Mouse (Mus musculus) MEL (cell line): ENCODE results near the gene Tlcd2. TPM values are rescaled to one million over a fixed set of nuclear protein-coding genes. Genes with fewer than 3 reads are reported as not detected.
A peak's percentile ranks its signal among the peaks of the same experiment; 100 is the strongest.

Experiments used
- DNase-seq: peaks from one replicate; pipeline ENCODE4 v3.0.0; 2011; ENCODE audit warnings: low read depth, low spot score
- H3K27ac ChIP-seq: 2 replicates; pipeline ENCODE4 v1.5.1; 2012; ENCODE audit warnings: low read depth, mild to moderate bottlenecking, control low read depth, low read length, moderate library complexity; ENCODE audit not compliant: control insufficient read depth
- H3K27me3 ChIP-seq, 2 experiments: fragments of 150-350 bp in 1 of 2; sonication (generic) in 1 of 2; 2 replicates each; pipeline ENCODE4 v1.6.1; 2012; ENCODE audit warnings: low read length in 2 of 2, mild to moderate bottlenecking in 2 of 2, improper control_type of control experiment in 1 of 2, moderate library complexity in 1 of 2; ENCODE audit not compliant: insufficient read depth in 2 of 2, control insufficient read depth in 1 of 2
- H3K36me3 ChIP-seq, 2 experiments: 2 replicates each; pipeline ENCODE4 v1.6.1; 2012 to 2014; ENCODE audit warnings: low read length in 2 of 2, improper control_type of control experiment in 1 of 2, inconsistent platforms in 1 of 2, mild to moderate bottlenecking in 1 of 2; ENCODE audit not compliant: insufficient read depth in 2 of 2, control insufficient read depth in 1 of 2
- H3K4me1 ChIP-seq, 2 experiments: fragments of 150-350 bp in 1 of 2; sonication (generic) in 1 of 2; 2 replicates each; pipeline ENCODE4 v1.6.1; 2012; ENCODE audit warnings: low read length in 2 of 2, improper control_type of control experiment in 1 of 2, mild to moderate bottlenecking in 1 of 2; ENCODE audit not compliant: insufficient read depth in 2 of 2, control insufficient read depth in 1 of 2
- H3K4me3 ChIP-seq, 2 experiments: fragments of 150-350 bp in 1 of 2; sonication (generic) in 1 of 2; 2 replicates each; pipeline ENCODE4 v1.5.1; 2012; ENCODE audit warnings: low read depth in 2 of 2, low read length in 2 of 2, mild to moderate bottlenecking in 2 of 2, moderate library complexity in 2 of 2, control low read depth in 1 of 2, improper control_type of control experiment in 1 of 2; ENCODE audit not compliant: control insufficient read depth in 1 of 2, insufficient read depth in 1 of 2
- H3K79me2 ChIP-seq: 2 replicates; pipeline ENCODE4 v1.6.1; 2012; ENCODE audit warnings: mild to moderate bottlenecking, low read length, moderate library complexity; ENCODE audit not compliant: control insufficient read depth, poor library complexity, insufficient read depth
- H3K9ac ChIP-seq: 2 replicates; pipeline ENCODE4 v1.6.1; 2012; ENCODE audit warnings: low read depth, mild to moderate bottlenecking, control low read depth, low read length, moderate library complexity; ENCODE audit not compliant: control insufficient read depth, poor library complexity, severe bottlenecking
- H3K9me3 ChIP-seq: fragments of 150-350 bp; sonication (generic); replicated peaks from 2 replicates; pipeline ENCODE4 v1.6.1; 2012; ENCODE audit warnings: mild to moderate bottlenecking, low read length, improper control_type of control experiment, moderate library complexity; ENCODE audit not compliant: insufficient read depth
- EP300 ChIP-seq, 2 experiments: IDR thresholded peaks; 2 replicates each; pipeline ENCODE4 v1.6.1; 2011; ENCODE audit warnings: improper control_type of control experiment in 2 of 2, low read length in 2 of 2, low read depth in 1 of 2, mild to moderate bottlenecking in 1 of 2
- ETS1 ChIP-seq: IDR thresholded peaks from 2 replicates; pipeline ENCODE4 v1.6.1; 2012; ENCODE audit warnings: low read depth, mild to moderate bottlenecking, inconsistent platforms, low read length, improper control_type of control experiment, moderate library complexity
- GATA1 ChIP-seq: IDR thresholded peaks from 2 replicates; pipeline ENCODE4 v1.6.1; 2011; ENCODE audit warnings: low read depth, low read length, improper control_type of control experiment
- HCFC1 ChIP-seq: IDR thresholded peaks from 2 replicates; pipeline ENCODE4 v1.6.1; 2012; ENCODE audit warnings: low read depth, mild to moderate bottlenecking, inconsistent platforms, low read length, improper control_type of control experiment, moderate library complexity
- KAT2A ChIP-seq: conservative IDR thresholded peaks from 2 replicates; pipeline ENCODE4 v1.6.1; 2012; ENCODE audit warnings: low read depth, low read length, improper control_type of control experiment, inconsistent platforms
- MAFK ChIP-seq: IDR thresholded peaks from 2 replicates; pipeline ENCODE4 v1.6.1; 2011; ENCODE audit warnings: low read depth, mild to moderate bottlenecking, low read length, improper control_type of control experiment, borderline replicate concordance
- MEF2A ChIP-seq: IDR thresholded peaks from 2 replicates; pipeline ENCODE4 v1.6.1; 2014; ENCODE audit warnings: low read depth, mild to moderate bottlenecking, inconsistent platforms, low read length, improper control_type of control experiment; ENCODE audit not compliant: poor library complexity, insufficient replicate concordance, severe bottlenecking; ENCODE audit errors: extremely low read depth
- SMC3 ChIP-seq: IDR thresholded peaks from 2 replicates; pipeline ENCODE4 v1.6.1; 2011; ENCODE audit warnings: low read depth, low read length, improper control_type of control experiment
- TAL1 ChIP-seq: IDR thresholded peaks from 2 replicates; pipeline ENCODE4 v1.6.1; 2012; ENCODE audit warnings: mild to moderate bottlenecking, inconsistent platforms, low read length, moderate library complexity, mixed read lengths
- TCF12 ChIP-seq: IDR thresholded peaks from 2 replicates; pipeline ENCODE4 v1.6.1; 2014; ENCODE audit warnings: low read depth, mild to moderate bottlenecking, inconsistent platforms, low read length, improper control_type of control experiment, moderate library complexity
- USF1 ChIP-seq: IDR thresholded peaks from 2 replicates; pipeline ENCODE4 v1.6.1; 2014; ENCODE audit warnings: low read depth, mild to moderate bottlenecking, inconsistent platforms, low read length, improper control_type of control experiment, moderate library complexity
- ZKSCAN1 ChIP-seq: IDR thresholded peaks from 2 replicates; pipeline ENCODE4 v1.6.1; 2012; ENCODE audit warnings: low read depth, mild to moderate bottlenecking, inconsistent platforms, low read length, improper control_type of control experiment, moderate library complexity
- polyA plus RNA-seq, 2 experiments: library from polyadenylated mRNA; stranded (reverse) in 1 of 2; unstranded in 1 of 2; fragments of >175 nt in 1 of 2; fragments of >200 nt in 1 of 2; gene quantifications; 2 replicates each; pipeline versions ENCODE4 v1.2.1 to v1.2.4; 2012; ENCODE audit warnings: low replicate concordance in 2 of 2, low read depth in 1 of 2; ENCODE audit not compliant: insufficient read length in 2 of 2, insufficient read depth in 1 of 2, missing spikeins in 1 of 2
- total RNA-seq: library from RNA; depleted of rRNA; stranded (reverse); fragments of 300-350 nt; gene quantifications from 2 replicates; pipeline ENCODE4 v1.2.3, GENCODE M21; 2012

Tlcd2 gene
- total and polyA plus RNA-seq, 3 experiments = 0.50 to 0.86 TPM; not detected in 1

GRCm38 (mm10) chr11:75443711-75444110, 17.8 kb upstream of the Tlcd2 start:
- no peaks in the 10 kb centered on the region for H3K27me3 ChIP-seq
- no peaks in the 10 kb centered on the region; a peak in 1 of 4 replicates for H3K36me3 ChIP-seq
- H3K9me3 ChIP-seq = no peaks in the 10 kb centered on the region
- no peak for DNase-seq
- H3K4me3 ChIP-seq = no peak overlapping the region
- no peak overlapping the region for H3K9ac ChIP-seq
- H3K4me1 ChIP-seq = peaks cover 0 to 3% of the 10 kb centered on the region in 2 experiments; a peak in 1 of 4 replicates
- TF ChIP-seq SMC3 (no peak), USF1 (no peak), KAT2A (no peak), TCF12 (no peak)
- no peaks in the 10 kb centered on the region for H3K79me2 ChIP-seq
- no peak overlapping the region for H3K27ac ChIP-seq

- Histone ChIP-seq H3K9me3 (no peaks in the 10 kb centered on the region), H3K4me1 (peaks cover 7 to 25% of the 10 kb centered on the region in 2 experiments; a peak in 3 of 4 replicates), H3K27ac (no peak overlapping the region), H3K9ac (no peak overlapping the region), H3K36me3 (peaks cover 0 to 13% of the 10 kb centered on the region in 2 experiments; a peak in 2 of 4 replicates), H3K79me2 (no peaks in the 10 kb centered on the region), H3K27me3 (no peaks in the 10 kb centered on the region), H3K4me3 (no peak overlapping the region)
- TF ChIP-seq HCFC1 (no peak), MEF2A (no peak), ZKSCAN1 (no peak), ETS1 (no peak)
- peak; percentile 39 for DNase-seq
Observed at GRCm38 (mm10) chr11:75448575-75448974, 12.9 kb upstream of the Tlcd2 start.

GRCm38 (mm10) chr11:75449695-75450094, 11.8 kb upstream of the Tlcd2 start:
- Histone ChIP-seq H3K36me3 (peaks cover 0 to 13% of the 10 kb centered on the region in 2 experiments; a peak in 2 of 4 replicates), H3K9me3 (no peaks in the 10 kb centered on the region), H3K27ac (peak overlapping the region; percentile 37; the same call in 1 of the 2 replicates), H3K4me3 (no peak overlapping the region), H3K27me3 (no peaks in the 10 kb centered on the region), H3K79me2 (no peaks in the 10 kb centered on the region), H3K9ac (no peak overlapping the region; the same call in 1 of the 2 replicates), H3K4me1 (peaks cover 7 to 32% of the 10 kb centered on the region in 2 experiments; a peak in 3 of 4 replicates)
- TF ChIP-seq EP300 (IDR thresholded peaks at IDR 0.05; ENCODE audit: low read depth in 1 of 2, low read length in 2 of 2) = 0 out of 4 replicates have a peak, but pooled peaks of 1 of the 2 experiments have one; percentile 31
- peak; percentile 36; the same call in 1 of the 2 replicates for TF ChIP-seq GATA1
- TF ChIP-seq TAL1 = peak; percentile 51
- TF ChIP-seq MAFK = no peak
- peak; percentile 56 for DNase-seq
